Mouse (Mus musculus) stomach, embryonic 15.5 days (tissue): ENCODE data around the gene Trpc6. TPM values are rescaled to one million over a fixed set of nuclear protein-coding genes. Genes with fewer than 3 reads are reported as not detected.

Experiments
- ATAC-seq: fragments of 200-750 bp; cut with Nextera tagmentation; 2 replicates; pipeline ENCODE4 v1.8.0; 2017; ENCODE audit warnings: low read depth, moderate number of reproducible peaks, moderate TSS enrichment; ENCODE audit not compliant: insufficient read depth, low FRiP score
- H3K27ac ChIP-seq: fragments of 300-500 bp; sonication (generic); 2 replicates; pipeline ENCODE4 v1.5.1; 2015; ENCODE audit warnings: mild to moderate bottlenecking, inconsistent platforms
- H3K27me3 ChIP-seq: fragments of 300-500 bp; sonication (generic); replicated peaks from 2 replicates; pipeline ENCODE4 v1.6.1; 2015; ENCODE audit warnings: inconsistent platforms
- H3K36me3 ChIP-seq: fragments of 300-500 bp; sonication (generic); 2 replicates; pipeline ENCODE4 v1.6.1; 2015; ENCODE audit warnings: inconsistent platforms
- H3K4me1 ChIP-seq: fragments of 300-500 bp; sonication (generic); 2 replicates; pipeline ENCODE4 v1.6.1; 2015; ENCODE audit warnings: inconsistent platforms
- H3K4me2 ChIP-seq: fragments of 300-500 bp; sonication (generic); 2 replicates; pipeline ENCODE4 v1.6.1; 2015; ENCODE audit warnings: mild to moderate bottlenecking, inconsistent platforms
- H3K4me3 ChIP-seq: fragments of 300-500 bp; sonication (generic); replicated peaks from 2 replicates; pipeline ENCODE4 v1.5.1; 2015; ENCODE audit warnings: inconsistent platforms
- H3K9ac ChIP-seq: fragments of 300-500 bp; sonication (generic); 2 replicates; pipeline ENCODE4 v1.6.1; 2015; ENCODE audit warnings: inconsistent platforms
- H3K9me3 ChIP-seq: fragments of 300-500 bp; sonication (generic); 2 replicates; pipeline ENCODE4 v1.6.1; 2016; ENCODE audit warnings: inconsistent platforms
- WGBS: fragments of 180-500 bp; shearing (Covaris S2); methylation state at CpG from one replicate; pipeline ENCODE4 v1.1.7; 2015; 5-methylcytosine and 5-hydroxymethylcytosine counted together
- polyA plus RNA-seq: library from polyadenylated mRNA; unstranded; fragments of >200 nt; fragmentation: Nextera tagmentation; extraction: Ambion mirVana; gene quantifications from 2 replicates; pipeline ENCODE4 v1.2.1, GENCODE M21; 2015

Trpc6 gene
- polyA plus RNA-seq = 2.5 and 2.9 TPM in 2 replicates

- no peaks in the 10 kb centered on the region for H3K36me3 ChIP-seq
- H3K4me3 ChIP-seq = peak within 1 kb of the TSS; percentile 47
- ATAC-seq = peak; percentile 50; the same call in 1 of the 2 replicates
- no peaks in the 10 kb centered on the region for H3K9me3 ChIP-seq
- H3K27me3 ChIP-seq = 0 out of 2 replicates have a peak, but pooled peaks cover 2% of the 10 kb centered on the region
- no peaks in the 10 kb centered on the region for H3K4me1 ChIP-seq
- peak within 1 kb of the TSS; percentile 20; the same call in 1 of the 2 replicates for H3K9ac ChIP-seq
- H3K27ac ChIP-seq = no peak within 1 kb of the TSS
- under 1% methylated on average over 44 of the region's 44 CpGs for WGBS
- peak within 1 kb of the TSS; percentile 85 for H3K4me2 ChIP-seq
Measured at GRCm38 (mm10) chr9:8544041-8544794, at the start of gene Trpc6. Gene Trpc6, plus strand, starts transcription at chr9:8544142.

- no peak for ATAC-seq
- Histone ChIP-seq H3K36me3 (no peaks in the 10 kb centered on the region), H3K27ac (no peak overlapping the region), H3K4me3 (no peak overlapping the region), H3K9me3 (no peaks in the 10 kb centered on the region), H3K4me1 (no peaks in the 10 kb centered on the region), H3K27me3 (no peaks in the 10 kb centered on the region), H3K9ac (no peak overlapping the region), H3K4me2 (no peak overlapping the region)
Measured at GRCm38 (mm10) chr9:8520911-8521310, 23.0 kb upstream of the Trpc6 start.

- Histone ChIP-seq H3K27ac (no peak overlapping the region), H3K27me3 (no peaks in the 10 kb centered on the region), H3K4me1 (no peaks in the 10 kb centered on the region), H3K9ac (no peak overlapping the region), H3K9me3 (no peaks in the 10 kb centered on the region), H3K4me2 (no peak overlapping the region), H3K4me3 (no peak overlapping the region), H3K36me3 (no peaks in the 10 kb centered on the region)
- no peak for ATAC-seq
- WGBS = 79% methylated on average over 1 of the region's 1 CpGs
Measured at GRCm38 (mm10) chr9:8533670-8534069, 10.3 kb upstream of the Trpc6 start.

GRCm38 (mm10) chr9:8545236-8545635 is 1.3 kb downstream of the Trpc6 start:
- H3K36me3 ChIP-seq = no peaks in the 10 kb centered on the region
- peak overlapping the region; percentile 85 for H3K4me2 ChIP-seq
- ATAC-seq = no peak
- no peak overlapping the region for H3K9ac ChIP-seq
- no peaks in the 10 kb centered on the region for H3K4me1 ChIP-seq
- H3K27me3 ChIP-seq = 0 out of 2 replicates have a peak, but pooled peaks cover 2% of the 10 kb centered on the region
- H3K4me3 ChIP-seq = no peak overlapping the region
- 69% methylated on average over 2 of the region's 2 CpGs for WGBS
- H3K27ac ChIP-seq = no peak overlapping the region
- no peaks in the 10 kb centered on the region for H3K9me3 ChIP-seq

GRCm38 (mm10) chr9:8558574-8558973 is 14.6 kb downstream of the Trpc6 start:
- ATAC-seq = no peak
- no peaks in the 10 kb centered on the region for H3K36me3 ChIP-seq
- no peak overlapping the region for H3K4me2 ChIP-seq
- WGBS = 49% methylated on average over 1 of the region's 1 CpGs
- H3K27me3 ChIP-seq = no peaks in the 10 kb centered on the region
- no peaks in the 10 kb centered on the region for H3K9me3 ChIP-seq
- H3K4me3 ChIP-seq = no peak overlapping the region
- H3K27ac ChIP-seq = no peak overlapping the region
- no peaks in the 10 kb centered on the region for H3K4me1 ChIP-seq
- no peak overlapping the region for H3K9ac ChIP-seq

- Histone ChIP-seq H3K27me3 (no peaks in the 10 kb centered on the region), H3K9me3 (no peaks in the 10 kb centered on the region), H3K27ac (no peak overlapping the region), H3K4me1 (no peaks in the 10 kb centered on the region), H3K36me3 (no peaks in the 10 kb centered on the region), H3K4me2 (no peak overlapping the region), H3K9ac (no peak overlapping the region), H3K4me3 (no peak overlapping the region)
- ATAC-seq = no peak
- 48% methylated on average over 6 of the region's 6 CpGs for WGBS
Measured at GRCm38 (mm10) chr9:8592618-8593017, 48.7 kb downstream of the Trpc6 start.

- Histone ChIP-seq H3K27me3 (no peaks in the 10 kb centered on the region), H3K4me3 (no peak overlapping the region), H3K4me1 (no peaks in the 10 kb centered on the region), H3K9me3 (no peaks in the 10 kb centered on the region), H3K27ac (no peak overlapping the region), H3K4me2 (no peak overlapping the region), H3K36me3 (no peaks in the 10 kb centered on the region), H3K9ac (no peak overlapping the region)
- WGBS = 24% methylated on average over 1 of the region's 1 CpGs
- ATAC-seq = no peak
Measured at GRCm38 (mm10) chr9:8597089-8597488, 53.1 kb downstream of the Trpc6 start.

- Histone ChIP-seq H3K9ac (no peak overlapping the region), H3K4me2 (no peak overlapping the region), H3K9me3 (no peaks in the 10 kb centered on the region), H3K36me3 (no peaks in the 10 kb centered on the region), H3K27me3 (no peaks in the 10 kb centered on the region), H3K4me1 (no peaks in the 10 kb centered on the region), H3K4me3 (no peak overlapping the region), H3K27ac (no peak overlapping the region)
- ATAC-seq = no peak
Measured at GRCm38 (mm10) chr9:8606816-8607491, 63.0 kb downstream of the Trpc6 start.

- 43% methylated on average over 2 of the region's 2 CpGs for whole genome bisulfite sequencing
- Histone ChIP-seq H3K4me1 (no peaks in the 10 kb centered on the region), H3K9me3 (no peaks in the 10 kb centered on the region), H3K27ac (no peak overlapping the region), H3K36me3 (no peaks in the 10 kb centered on the region), H3K4me3 (no peak overlapping the region), H3K27me3 (no peaks in the 10 kb centered on the region), H3K9ac (no peak overlapping the region), H3K4me2 (no peak overlapping the region)
- ATAC-seq = no peak
Measured at GRCm38 (mm10) chr9:8634344-8634743, 90.4 kb downstream of the Trpc6 start.

GRCm38 (mm10) chr9:8643453-8643852 is 99.5 kb downstream of the Trpc6 start:
- no peak for ATAC-seq
- no peaks in the 10 kb centered on the region for H3K36me3 ChIP-seq
- no peak overlapping the region for H3K9ac ChIP-seq
- WGBS = 82% methylated on average over 5 of the region's 5 CpGs
- H3K27me3 ChIP-seq = no peaks in the 10 kb centered on the region
- no peaks in the 10 kb centered on the region for H3K9me3 ChIP-seq
- no peaks in the 10 kb centered on the region for H3K4me1 ChIP-seq
- no peak overlapping the region for H3K4me3 ChIP-seq
- no peak overlapping the region for H3K4me2 ChIP-seq
- H3K27ac ChIP-seq = no peak overlapping the region

- Histone ChIP-seq H3K4me1 (no peaks in the 10 kb centered on the region), H3K4me2 (no peak overlapping the region), H3K27ac (no peak overlapping the region), H3K27me3 (no peaks in the 10 kb centered on the region), H3K36me3 (no peaks in the 10 kb centered on the region), H3K9me3 (no peaks in the 10 kb centered on the region), H3K4me3 (no peak overlapping the region), H3K9ac (no peak overlapping the region)
- no peak for ATAC-seq
Measured at GRCm38 (mm10) chr9:8655347-8655746, 111.4 kb downstream of the Trpc6 start.

GRCm38 (mm10) chr9:8672944-8673343 is 129.0 kb downstream of the Trpc6 start:
- 78% methylated on average over 1 of the region's 1 CpGs for WGBS
- H3K9ac ChIP-seq = no peak overlapping the region
- H3K4me3 ChIP-seq = no peak overlapping the region
- no peak overlapping the region for H3K27ac ChIP-seq
- no peak overlapping the region for H3K4me2 ChIP-seq
- ATAC-seq = no peak
- H3K9me3 ChIP-seq = no peaks in the 10 kb centered on the region
- H3K36me3 ChIP-seq = no peaks in the 10 kb centered on the region
- H3K27me3 ChIP-seq = no peaks in the 10 kb centered on the region
- H3K4me1 ChIP-seq = no peaks in the 10 kb centered on the region
